ENCODE assay signal across 22 mouse cellular contexts in the genomic region with DNA sequence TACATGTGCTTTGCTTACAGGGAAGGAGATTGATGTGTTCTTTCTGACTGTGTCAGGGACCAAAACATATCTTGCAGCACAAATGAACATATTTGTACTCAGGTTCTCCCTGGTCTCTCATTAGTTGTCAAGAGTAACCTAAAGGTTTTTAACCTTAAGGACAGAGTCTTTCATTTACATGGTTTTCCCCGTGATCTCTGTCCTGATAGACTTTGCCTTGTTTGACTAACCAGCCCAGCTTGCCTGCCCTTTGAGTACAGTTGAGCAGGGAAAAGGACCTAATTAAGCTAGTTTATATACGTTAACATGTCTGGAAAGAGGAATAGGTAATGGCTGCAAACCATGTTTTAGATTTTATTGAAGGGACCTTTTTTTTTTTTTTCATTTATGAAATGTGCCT.
"Had no signal": no experiment of that assay in that cellular context is flagged by ENCODE, and none has a peak within 500 bp of the region (broad histone marks: within the 10 kb centered on the region; RNA-seq: fewer than 3 reads in every experiment).

No protein-coding gene starts in this region.

- H3K27ac ChIP-seq: gastrocnemius, adult 2 months; heart, embryonic 10.5 days; hindbrain, embryonic 13.5 days; hindbrain, embryonic 15.5 days; hindbrain, postnatal 0 days; layer of hippocampus, adult 2 months; left cerebral cortex, adult 2 months; limb, embryonic 10.5 days; limb, embryonic 12.5 days; liver, embryonic 13.5 days had no signal

- H3K9me3 ChIP-seq: heart, embryonic 10.5 days; heart, embryonic 12.5 days; hindbrain, embryonic 13.5 days; hindbrain, embryonic 15.5 days; limb, embryonic 10.5 days; limb, embryonic 12.5 days; liver, embryonic 13.5 days had no signal

- H3K36me3 ChIP-seq: heart, embryonic 10.5 days; heart, embryonic 12.5 days; hindbrain, embryonic 13.5 days; hindbrain, embryonic 15.5 days; limb, embryonic 10.5 days; limb, embryonic 12.5 days; liver, embryonic 13.5 days had no signal

- H3K4me3 ChIP-seq: gastrocnemius, adult 2 months; heart, embryonic 10.5 days; heart, embryonic 12.5 days; hindbrain, embryonic 13.5 days; hindbrain, embryonic 15.5 days; layer of hippocampus, adult 2 months; left cerebral cortex, adult 2 months; limb, embryonic 10.5 days; limb, embryonic 12.5 days; liver, embryonic 13.5 days had no signal

- ATAC-seq: hindbrain, postnatal 0 days; intestine, embryonic 16.5 days had no signal

- H3K27me3 ChIP-seq: heart, embryonic 12.5 days; hindbrain, embryonic 13.5 days; hindbrain, embryonic 15.5 days; limb, embryonic 12.5 days; liver, embryonic 13.5 days had no signal

- H3K4me1 ChIP-seq: heart, embryonic 12.5 days; hindbrain, embryonic 13.5 days; hindbrain, embryonic 15.5 days; limb, embryonic 10.5 days; limb, embryonic 12.5 days; liver, embryonic 13.5 days had no signal

- H3K9ac ChIP-seq: heart, embryonic 12.5 days; hindbrain, embryonic 13.5 days; hindbrain, embryonic 15.5 days; limb, embryonic 12.5 days; liver, embryonic 13.5 days had no signal

- DNase-seq: gastrocnemius, adult 2 months; gastrocnemius, postnatal 10 days; gastrocnemius, postnatal 25 days; heart, adult 18-20 months; heart, postnatal 10 days; heart, postnatal 36 days; kidney, adult 18-20 months; kidney, adult 8-10 months; kidney, postnatal 10 days; kidney, postnatal 25 days; kidney, postnatal 4 days; liver, embryonic 13.5 days had no signal

- H3K4me2 ChIP-seq: heart, embryonic 12.5 days; hindbrain, embryonic 13.5 days; hindbrain, embryonic 15.5 days; limb, embryonic 12.5 days; liver, embryonic 13.5 days had no signal
